Mouse (Mus musculus) lung, embryonic 16.5 days (tissue): ENCODE measurements at regions not wholly inside any gene's neighbourhood (a gene's known extent, or its start where the extent isn't known, plus 50 kb on each side); places are given as distances from the start of the nearest gene placed in this dataset.

ENCODE experiments used
- ATAC-seq: fragments of 200-750 bp; cut with Nextera tagmentation; 2 replicates; pipeline ENCODE4 v1.8.0; 2017; ENCODE audit warnings: low read depth, mild to moderate bottlenecking, moderate library complexity
- H3K27ac ChIP-seq: fragments of 300-500 bp; sonication (generic); 2 replicates; pipeline ENCODE4 v1.5.1; 2014; ENCODE audit warnings: mild to moderate bottlenecking, control low read depth, low read length
- H3K27me3 ChIP-seq: fragments of 300-500 bp; sonication (generic); 2 replicates; pipeline ENCODE4 v1.6.1; 2014; ENCODE audit warnings: low read depth, low read length, mixed read lengths; ENCODE audit not compliant: control insufficient read depth, insufficient read depth
- H3K36me3 ChIP-seq: fragments of 300-500 bp; sonication (generic); 2 replicates; pipeline ENCODE4 v1.6.1; 2014; ENCODE audit warnings: low read length; ENCODE audit not compliant: control insufficient read depth, insufficient read depth
- H3K4me1 ChIP-seq: fragments of 300-500 bp; sonication (generic); replicated peaks from 2 replicates; pipeline ENCODE4 v1.6.1; 2014; ENCODE audit warnings: low read length, mixed read lengths; ENCODE audit not compliant: control insufficient read depth, insufficient read depth
- H3K4me2 ChIP-seq: fragments of 300-500 bp; sonication (generic); 2 replicates; pipeline ENCODE4 v1.6.1; 2014; ENCODE audit warnings: low read depth, low read length, control low read depth
- H3K4me3 ChIP-seq: fragments of 300-500 bp; sonication (generic); 2 replicates; pipeline ENCODE4 v1.5.1; 2014; ENCODE audit warnings: mild to moderate bottlenecking, low read length, control low read depth
- H3K9ac ChIP-seq: fragments of 300-500 bp; sonication (generic); 2 replicates; pipeline ENCODE4 v1.6.1; 2014; ENCODE audit warnings: low read length, control low read depth
- H3K9me3 ChIP-seq: fragments of 300-500 bp; sonication (generic); 2 replicates; pipeline ENCODE4 v1.6.1; 2016; ENCODE audit warnings: low read length; ENCODE audit not compliant: control insufficient read depth
- WGBS: fragments of 180-500 bp; shearing (Covaris S2); extraction: QIAGEN DNeasy Blood & Tissue Kit; methylation state at CpG from one replicate; pipeline ENCODE4 v1.1.7; 2014; 5-methylcytosine and 5-hydroxymethylcytosine counted together

DNA sequence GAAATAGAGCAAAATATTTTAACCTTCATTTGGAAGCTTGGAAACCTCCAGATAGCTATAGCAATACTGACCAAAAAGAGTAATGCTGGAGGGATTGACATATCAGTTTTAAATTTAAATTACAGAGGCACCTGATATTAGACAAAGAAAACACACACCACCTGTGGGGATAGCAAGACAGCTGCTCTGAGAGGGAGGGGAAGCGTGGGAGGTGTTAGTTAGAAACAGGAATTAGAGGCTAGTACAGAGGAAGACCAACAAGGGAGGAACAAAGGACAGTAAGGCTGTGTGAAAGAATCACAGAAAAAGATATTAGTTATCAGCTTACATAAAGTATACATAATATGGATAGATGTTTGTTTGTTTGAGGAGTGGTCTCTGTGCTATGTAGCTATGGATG is 297.2 kb upstream of the Mef2c start:
- Histone ChIP-seq H3K9ac (no peak overlapping the region), H3K4me3 (no peak overlapping the region), H3K4me1 (no peaks in the 10 kb centered on the region), H3K36me3 (no peaks in the 10 kb centered on the region), H3K9me3 (no peaks in the 10 kb centered on the region), H3K27me3 (no peaks in the 10 kb centered on the region), H3K27ac (no peak overlapping the region), H3K4me2 (no peak overlapping the region)
- ATAC-seq: no peak
- 77% methylated on average over 1 of the region's 1 CpGs for WGBS

DNA sequence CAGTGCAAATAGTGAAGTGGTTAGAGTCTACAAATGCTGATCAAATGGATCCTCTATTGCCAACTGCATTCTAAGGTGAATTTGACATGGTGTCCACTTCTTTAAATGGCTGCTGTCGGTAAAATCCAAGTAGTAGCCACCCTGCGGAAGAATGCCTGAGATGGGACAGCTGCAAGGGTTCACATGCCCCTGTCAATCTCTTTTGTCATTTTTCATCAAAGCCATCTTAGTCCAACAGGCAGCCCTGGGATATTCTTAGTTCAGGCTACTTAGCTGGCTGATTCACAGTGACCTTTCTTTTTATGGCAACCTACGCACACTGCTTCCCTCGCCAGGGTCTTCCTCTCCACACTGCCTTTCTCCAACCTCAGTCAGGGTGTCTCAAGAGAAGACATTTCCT is 296.3 kb upstream of the Mef2c start:
- Histone ChIP-seq H3K36me3 (no peaks in the 10 kb centered on the region), H3K4me1 (no peaks in the 10 kb centered on the region), H3K4me2 (no peak overlapping the region), H3K9me3 (no peaks in the 10 kb centered on the region), H3K27ac (no peak overlapping the region), H3K27me3 (no peaks in the 10 kb centered on the region), H3K9ac (no peak overlapping the region), H3K4me3 (no peak overlapping the region)
- 88% methylated on average over 4 of the region's 4 CpGs for WGBS
- no peak for ATAC-seq

DNA sequence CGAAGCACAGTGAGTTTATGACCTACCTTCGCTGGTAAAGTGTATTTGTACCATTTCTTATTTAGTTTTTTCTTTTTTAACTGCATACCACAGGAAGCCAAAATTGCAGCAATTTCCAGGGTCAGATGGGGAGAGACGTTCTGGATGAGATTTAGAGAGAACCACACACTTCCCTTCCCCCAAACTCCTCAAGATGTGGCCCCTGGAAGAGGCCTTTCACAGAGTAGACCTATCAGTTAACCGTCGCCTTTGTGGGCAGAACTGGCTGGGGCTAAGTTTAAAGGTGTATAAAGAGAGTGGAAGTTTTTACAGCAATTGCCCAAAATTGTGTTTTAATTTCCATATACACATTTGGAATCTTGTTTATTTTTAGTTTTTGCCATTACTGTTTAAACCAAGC is 295.7 kb upstream of the Mef2c start:
- H3K9me3 ChIP-seq: no peaks in the 10 kb centered on the region
- no peaks in the 10 kb centered on the region for H3K4me1 ChIP-seq
- no peak overlapping the region for H3K4me2 ChIP-seq
- H3K36me3 ChIP-seq: no peaks in the 10 kb centered on the region
- no peak overlapping the region for H3K9ac ChIP-seq
- no peak for ATAC-seq
- no peaks in the 10 kb centered on the region for H3K27me3 ChIP-seq
- no peak overlapping the region for H3K27ac ChIP-seq
- WGBS: 78% methylated on average over 5 of the region's 5 CpGs
- no peak overlapping the region for H3K4me3 ChIP-seq

DNA sequence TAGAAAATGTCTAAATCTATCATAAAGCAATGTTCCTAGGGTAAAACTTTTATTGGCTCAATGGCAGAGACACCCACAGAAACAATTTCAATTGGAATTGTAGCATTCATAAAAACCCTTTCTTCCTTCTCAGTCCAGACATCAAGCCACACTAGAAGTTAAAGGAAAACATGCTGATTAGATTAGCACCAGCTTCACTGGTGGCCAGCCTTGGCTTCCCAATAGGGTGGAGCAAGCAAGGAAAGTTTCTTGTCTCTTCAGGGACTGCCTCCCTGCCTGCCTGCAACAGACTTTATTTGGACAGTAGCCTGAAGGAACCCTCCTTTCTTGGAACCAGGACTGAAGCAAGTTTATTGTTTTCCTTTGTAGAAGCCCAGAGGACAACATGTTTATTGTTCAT is 289.0 kb upstream of the Mef2c start:
- no peak for ATAC-seq
- no peaks in the 10 kb centered on the region for H3K9me3 ChIP-seq

DNA sequence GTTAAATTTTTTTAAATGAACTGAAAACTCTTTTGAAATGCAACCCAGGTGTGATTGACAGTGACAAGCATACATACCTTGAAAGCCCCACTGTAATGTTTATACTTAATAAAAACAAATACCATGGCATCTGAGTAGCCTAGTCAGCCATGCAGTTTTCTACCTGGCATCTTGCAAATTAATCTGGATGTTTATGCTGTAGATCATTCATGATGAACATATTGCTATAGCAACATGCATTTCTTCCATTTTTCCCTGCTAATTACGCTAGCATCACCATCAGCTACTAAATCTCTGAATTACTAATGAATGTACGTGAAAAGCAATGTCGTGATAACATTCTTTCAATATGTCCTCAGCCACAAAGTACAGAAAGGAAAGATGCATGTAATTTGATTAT is 287.4 kb upstream of the Mef2c start:
- no peaks in the 10 kb centered on the region for H3K4me1 ChIP-seq
- no peak overlapping the region for H3K27ac ChIP-seq
- H3K36me3 ChIP-seq: no peaks in the 10 kb centered on the region
- no peak overlapping the region for H3K9ac ChIP-seq
- H3K9me3 ChIP-seq: no peaks in the 10 kb centered on the region
- 79% methylated on average over 3 of the region's 3 CpGs for WGBS
- H3K4me2 ChIP-seq: no peak overlapping the region
- no peak for ATAC-seq
- no peak overlapping the region for H3K4me3 ChIP-seq
- no peaks in the 10 kb centered on the region for H3K27me3 ChIP-seq

More for the DNA sequence above, 289.0 kb upstream of the Mef2c start:
- Histone ChIP-seq H3K36me3 (no peaks in the 10 kb centered on the region), H3K4me2 (no peak overlapping the region), H3K27me3 (no peaks in the 10 kb centered on the region), H3K4me3 (no peak overlapping the region), H3K4me1 (no peaks in the 10 kb centered on the region), H3K27ac (no peak overlapping the region), H3K9ac (no peak overlapping the region)

DNA sequence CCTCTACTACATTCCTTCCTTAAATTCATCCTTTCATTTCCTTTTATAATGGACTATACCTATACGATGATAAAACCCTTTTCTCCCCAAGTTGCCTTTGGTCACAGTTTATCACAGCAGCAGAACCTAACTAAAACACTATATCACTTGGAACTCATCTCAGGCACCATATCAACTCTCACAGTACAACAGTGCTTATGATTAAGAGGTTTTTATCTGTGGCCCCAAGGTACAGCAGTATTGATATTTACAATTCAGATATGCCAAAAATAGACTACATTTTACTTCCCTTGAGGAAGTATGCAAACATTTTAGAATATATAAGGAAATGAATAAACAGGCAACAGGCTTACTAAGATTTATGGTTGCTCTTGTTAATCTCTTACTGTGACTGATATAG is 251.4 kb upstream of the Mef2c start:
- Histone ChIP-seq H3K4me3 (no peak overlapping the region), H3K27ac (no peak overlapping the region)

DNA sequence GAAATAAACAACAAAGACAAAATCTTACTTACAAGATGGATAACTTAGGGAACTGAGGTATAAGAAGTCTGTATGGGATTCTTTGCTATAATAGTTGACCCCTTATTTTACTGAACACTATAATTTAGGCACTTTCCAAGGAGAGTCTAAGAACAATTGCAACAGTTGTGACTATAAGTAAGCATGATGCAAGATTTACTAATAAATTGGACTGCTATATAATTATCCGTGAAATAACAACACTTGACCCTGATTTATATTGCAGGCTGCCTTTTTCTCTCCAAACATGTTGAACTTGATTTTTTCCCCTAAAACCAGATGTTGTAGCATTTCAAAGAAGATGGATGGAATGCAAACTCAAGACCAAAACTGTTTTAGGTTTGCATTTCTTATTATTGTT is 237.2 kb upstream of the Mef2c start:
- WGBS: 63% methylated on average over 1 of the region's 1 CpGs
- H3K4me2 ChIP-seq: no peak overlapping the region
- ATAC-seq: no peak

More for the DNA sequence above, 251.4 kb upstream of the Mef2c start:
- Histone ChIP-seq H3K9ac (no peak overlapping the region), H3K4me1 (no peaks in the 10 kb centered on the region), H3K4me2 (no peak overlapping the region), H3K27me3 (no peaks in the 10 kb centered on the region), H3K36me3 (no peaks in the 10 kb centered on the region), H3K9me3 (peaks cover 2% of the 10 kb centered on the region; the same call in 1 of the 2 replicates)
- WGBS: 86% methylated on average over 1 of the region's 1 CpGs
- ATAC-seq: no peak

DNA sequence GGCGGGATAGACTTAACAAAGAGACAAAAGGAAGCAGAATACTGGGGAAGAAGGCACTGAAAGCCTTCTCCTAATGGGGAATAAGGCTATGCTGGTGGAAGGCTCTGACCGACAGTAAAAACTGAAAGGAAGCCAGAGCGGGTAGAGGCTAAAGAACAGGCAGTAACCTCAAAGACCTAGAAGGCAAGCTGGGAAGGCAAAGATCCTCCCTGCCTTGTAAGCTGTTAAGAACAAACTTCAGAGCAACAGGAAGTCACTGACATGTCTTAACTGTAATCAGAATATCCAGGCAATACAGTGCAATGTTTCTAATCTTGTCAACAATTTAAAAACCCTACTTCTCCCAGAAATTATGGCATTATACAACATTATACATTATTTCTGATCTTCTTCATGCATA is 235.2 kb upstream of the Mef2c start:
- H3K4me1 ChIP-seq: no peaks in the 10 kb centered on the region
- no peak overlapping the region for H3K4me3 ChIP-seq
- H3K27me3 ChIP-seq: no peaks in the 10 kb centered on the region
- no peak overlapping the region for H3K9ac ChIP-seq
- 65% methylated on average over 3 of the region's 3 CpGs for WGBS
- no peaks in the 10 kb centered on the region for H3K9me3 ChIP-seq
- no peak overlapping the region for H3K27ac ChIP-seq
- ATAC-seq: no peak
- H3K36me3 ChIP-seq: no peaks in the 10 kb centered on the region
- no peak overlapping the region for H3K4me2 ChIP-seq

More for the DNA sequence above, 237.2 kb upstream of the Mef2c start:
- Histone ChIP-seq H3K9ac (no peak overlapping the region), H3K27ac (no peak overlapping the region), H3K4me1 (no peaks in the 10 kb centered on the region), H3K36me3 (no peaks in the 10 kb centered on the region), H3K9me3 (no peaks in the 10 kb centered on the region), H3K27me3 (no peaks in the 10 kb centered on the region), H3K4me3 (no peak overlapping the region)

DNA sequence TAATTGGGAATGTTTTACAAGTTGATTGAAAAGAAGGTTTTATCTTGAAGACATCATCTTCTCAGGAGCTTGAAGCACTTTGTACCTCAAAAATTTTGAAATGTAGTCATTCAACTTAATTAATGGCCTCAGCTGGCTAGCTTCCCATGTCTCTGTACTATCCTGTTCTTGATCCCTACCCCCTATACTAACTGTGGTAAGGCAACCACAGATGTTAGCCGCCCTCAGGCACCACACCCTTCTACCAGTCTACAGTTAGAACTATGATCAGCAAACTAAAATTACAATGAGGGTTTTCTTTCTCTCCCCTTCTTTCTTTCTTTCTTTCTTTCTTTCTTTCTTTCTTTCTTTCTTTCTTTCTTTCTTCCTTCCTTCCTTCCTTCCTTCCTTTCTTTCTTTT is 225.1 kb upstream of the Mef2c start:
- ATAC-seq: no peak
- H3K9me3 ChIP-seq: no peaks in the 10 kb centered on the region
- H3K27ac ChIP-seq: no peak overlapping the region
- H3K36me3 ChIP-seq: no peaks in the 10 kb centered on the region
- WGBS: 77% methylated on average over 1 of the region's 1 CpGs
- H3K4me3 ChIP-seq: no peak overlapping the region
- H3K4me1 ChIP-seq: no peaks in the 10 kb centered on the region
- no peak overlapping the region for H3K9ac ChIP-seq
- H3K4me2 ChIP-seq: no peak overlapping the region
- no peaks in the 10 kb centered on the region for H3K27me3 ChIP-seq

DNA sequence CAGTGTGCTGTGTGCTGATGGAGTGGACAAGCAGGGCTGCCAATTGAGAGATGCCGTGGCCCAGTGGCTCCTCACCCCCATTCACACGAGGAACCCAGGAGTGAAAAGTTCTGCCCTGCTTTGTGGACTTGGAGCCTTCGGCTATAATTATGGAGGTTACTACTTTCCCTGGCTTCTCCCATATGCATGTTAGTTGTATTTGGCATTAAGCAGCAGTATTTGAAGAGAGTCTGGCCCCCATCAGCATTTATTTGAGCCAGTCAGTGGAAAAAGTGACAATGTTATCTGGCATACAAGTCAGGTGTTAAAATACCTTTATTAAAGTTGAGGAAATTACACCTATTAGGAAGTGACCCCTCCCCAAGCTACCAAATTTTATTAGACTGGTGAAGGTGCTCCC is 196.1 kb upstream of the Mef2c start:
- H3K4me3 ChIP-seq: no peak overlapping the region

More for the DNA sequence above, 196.1 kb upstream of the Mef2c start:
- H3K4me1 ChIP-seq: no peaks in the 10 kb centered on the region
- WGBS: 79% methylated on average over 3 of the region's 3 CpGs
- no peaks in the 10 kb centered on the region for H3K9me3 ChIP-seq
- no peaks in the 10 kb centered on the region for H3K36me3 ChIP-seq
- H3K27ac ChIP-seq: no peak overlapping the region
- no peak for ATAC-seq
- no peak overlapping the region for H3K9ac ChIP-seq
- H3K27me3 ChIP-seq: no peaks in the 10 kb centered on the region
- H3K4me2 ChIP-seq: no peak overlapping the region
